Mouse (Mus musculus) embryonic fibroblast, embryonic 13.5 days (primary cell): ENCODE measurements around the gene Ppp1r1c. TPM values are rescaled to one million over a fixed set of nuclear protein-coding genes. Genes with fewer than 3 reads are reported as not detected.
A peak's percentile ranks its signal among the peaks of the same experiment; 100 is the strongest.

ENCODE experiments used
- H3K27ac ChIP-seq: 2 replicates; pipeline ENCODE4 v1.5.1; 2012; ENCODE audit warnings: low read length, control low read depth, inconsistent platforms; ENCODE audit not compliant: insufficient read depth
- H3K4me1 ChIP-seq: 2 replicates; pipeline ENCODE4 v1.6.1; 2011; ENCODE audit warnings: low read length; ENCODE audit not compliant: control insufficient read depth, insufficient read depth
- H3K4me3 ChIP-seq: 2 replicates; pipeline ENCODE4 v1.5.1; 2011; ENCODE audit warnings: mild to moderate bottlenecking, control low read depth, low read length; ENCODE audit not compliant: insufficient read depth
- CTCF ChIP-seq: IDR thresholded peaks from 2 replicates; pipeline ENCODE4 v1.5.1; 2011; ENCODE audit warnings: mild to moderate bottlenecking, control low read depth, low read length, moderate library complexity, borderline replicate concordance; ENCODE audit not compliant: insufficient read depth
- POLR2A ChIP-seq: IDR thresholded peaks from 2 replicates; pipeline ENCODE4 v1.6.1; 2011; ENCODE audit warnings: low read depth, mild to moderate bottlenecking, control low read depth, low read length, moderate library complexity
- polyA plus RNA-seq: library from polyadenylated mRNA; stranded (reverse); fragments of >200 nt; gene quantifications from 2 replicates; pipeline ENCODE4 v1.2.4, GENCODE M21; 2011; ENCODE audit warnings: low read depth; ENCODE audit not compliant: missing spikeins, insufficient read length

Ppp1r1c gene
- polyA plus RNA-seq, 1 experiment, result not detected

DNA sequence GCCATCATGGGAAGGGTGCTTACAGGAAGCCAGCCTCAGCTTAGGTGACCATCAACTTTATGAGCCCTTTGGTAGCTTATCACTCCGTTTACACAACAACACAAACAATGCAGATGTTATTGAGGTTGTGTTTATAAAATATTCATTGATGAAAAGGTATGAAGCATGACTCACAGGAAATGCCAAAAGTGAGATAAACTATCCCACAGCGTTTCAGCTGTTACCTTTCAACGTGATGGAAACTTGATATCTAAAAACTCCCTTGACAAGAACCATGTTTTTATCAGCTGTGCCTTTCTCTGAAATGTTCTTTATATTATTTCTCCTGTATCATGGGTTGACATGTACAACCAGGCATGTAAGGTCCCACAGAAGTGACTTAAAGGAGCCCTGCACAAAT is 16.7 kb upstream of the Ppp1r1c start:
- H3K4me1 ChIP-seq, result no peaks in the 10 kb centered on the region
- TF ChIP-seq POLR2A (no peak), CTCF (no peak)
- H3K27ac ChIP-seq, result no peak overlapping the region
- H3K4me3 ChIP-seq, result no peak overlapping the region

DNA sequence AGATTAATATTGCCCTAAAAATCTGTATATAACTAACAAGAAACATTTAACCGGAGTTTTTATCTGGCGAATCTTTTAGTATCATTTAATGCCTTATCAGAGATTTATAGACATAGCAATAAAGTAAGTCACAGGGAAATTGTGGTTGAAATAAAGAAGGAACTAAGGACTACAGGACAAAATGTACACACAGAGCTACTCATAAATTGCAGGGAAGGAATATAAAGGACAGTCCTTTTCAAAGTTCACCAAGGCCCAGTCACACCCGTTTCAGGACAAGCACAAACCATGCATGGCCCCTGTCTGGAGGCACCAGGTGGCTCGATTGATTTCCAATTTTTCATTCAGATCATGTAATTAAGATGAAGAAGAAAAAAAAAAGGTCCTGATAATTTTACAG is 12.4 kb upstream of the Ppp1r1c start:
- TF ChIP-seq CTCF (no peak), POLR2A (no peak)
- H3K27ac ChIP-seq, result no peak overlapping the region
- no peak overlapping the region for H3K4me3 ChIP-seq
- H3K4me1 ChIP-seq, result peaks cover 13% of the 10 kb centered on the region

DNA sequence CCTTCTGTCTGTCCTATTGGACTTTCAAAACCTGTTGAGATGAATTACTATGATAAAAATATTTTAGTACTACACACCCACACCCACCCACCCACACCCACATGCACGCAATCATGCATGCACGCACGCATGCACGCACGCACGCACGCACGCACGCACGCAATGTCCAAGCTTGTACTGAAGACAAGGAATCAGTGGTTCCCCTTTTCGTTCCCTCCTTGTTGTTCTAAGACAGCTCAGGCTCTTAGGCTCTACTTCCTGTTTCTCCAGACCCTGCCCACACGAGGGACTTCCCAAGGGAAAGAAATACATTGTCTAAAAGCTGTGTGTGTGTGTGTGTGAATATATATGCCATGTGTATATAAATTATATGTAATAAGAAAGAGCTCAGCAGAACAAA is 11.6 kb upstream of the Ppp1r1c start:
- peaks cover 13% of the 10 kb centered on the region for H3K4me1 ChIP-seq
- H3K27ac ChIP-seq, result no peak overlapping the region
- H3K4me3 ChIP-seq, result no peak overlapping the region
- TF ChIP-seq POLR2A, result no peak
- no peak for TF ChIP-seq CTCF

DNA sequence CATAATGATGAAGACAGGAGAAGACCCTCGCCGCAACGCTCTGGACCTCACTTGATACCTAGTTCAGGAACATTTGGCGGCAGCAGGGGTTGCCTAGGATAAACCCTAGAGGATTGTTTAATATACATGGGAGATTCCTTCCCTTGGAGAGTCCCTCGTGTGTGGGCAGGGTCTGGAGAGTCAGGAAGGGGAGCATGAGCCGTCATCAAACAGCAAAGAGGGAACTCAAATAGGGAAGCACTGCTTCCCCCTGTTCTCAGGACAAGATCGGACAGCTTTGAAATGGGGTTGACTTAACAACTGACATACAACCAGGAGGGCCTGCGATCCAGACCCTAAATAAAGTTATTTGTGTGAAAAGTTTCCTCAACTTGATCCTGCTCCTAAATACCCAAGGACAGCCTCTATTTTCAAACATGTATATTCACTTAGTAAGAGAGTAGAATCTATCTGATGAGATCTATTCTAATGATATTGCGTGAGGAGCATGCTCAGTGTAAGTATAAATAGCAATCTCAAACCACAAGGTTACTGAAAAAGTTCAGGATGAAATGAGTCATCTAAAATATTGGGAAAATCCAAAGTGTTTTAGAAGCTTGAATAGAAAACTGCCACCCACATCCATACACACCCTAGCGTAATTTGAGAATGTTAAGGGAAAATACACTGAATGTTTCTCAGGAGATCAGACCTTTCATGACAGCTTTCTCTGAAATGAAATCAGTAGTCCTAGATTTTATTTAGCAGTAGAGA is 10.9 kb upstream of the Ppp1r1c start:
- H3K27ac ChIP-seq, result peak overlapping the region; percentile 75
- H3K4me1 ChIP-seq, result peaks cover 13% of the 10 kb centered on the region
- no peak overlapping the region for H3K4me3 ChIP-seq
- no peak for TF ChIP-seq CTCF
- no peak for TF ChIP-seq POLR2A

DNA sequence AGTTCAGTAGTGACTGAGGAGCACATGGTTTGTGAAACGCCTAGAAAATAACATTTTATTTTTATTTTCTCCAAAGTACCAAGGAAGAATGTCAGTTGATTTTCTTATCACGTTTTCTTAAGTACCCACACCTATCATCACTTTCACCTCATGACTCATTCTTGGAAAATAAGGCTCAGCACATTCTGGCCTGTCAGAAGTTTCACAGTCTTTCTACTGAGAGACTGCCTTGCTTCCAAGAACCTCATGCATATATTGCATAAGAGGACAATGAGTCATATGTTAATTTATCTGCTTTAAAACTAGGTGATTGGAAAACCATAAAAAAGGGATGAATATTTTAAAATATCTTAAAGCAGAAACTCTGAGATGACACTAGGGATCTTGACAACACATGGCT is 9.4 kb upstream of the Ppp1r1c start:
- TF ChIP-seq POLR2A (no peak), CTCF (no peak)
- H3K27ac ChIP-seq, result peak overlapping the region; percentile 91
- H3K4me1 ChIP-seq, result peaks cover 13% of the 10 kb centered on the region
- no peak overlapping the region for H3K4me3 ChIP-seq

DNA sequence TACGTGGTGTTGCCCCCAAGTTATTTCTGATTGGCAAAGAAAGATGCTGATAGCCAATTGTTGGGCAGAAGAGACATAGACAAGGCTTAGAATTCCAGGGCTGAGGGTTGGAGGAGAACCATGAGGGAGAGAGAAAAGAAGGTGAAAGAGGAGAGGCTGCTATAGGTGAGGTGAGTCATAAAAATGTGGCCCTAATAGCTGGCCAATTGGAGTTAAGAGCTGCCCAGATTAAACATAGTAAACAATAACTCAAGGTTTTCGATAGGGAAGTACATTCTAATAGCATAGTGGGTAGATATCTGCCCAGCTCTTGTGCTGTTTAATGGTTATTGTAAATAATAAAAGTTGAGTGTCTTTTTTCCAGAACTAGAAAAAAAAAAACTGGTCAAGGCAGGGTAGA is 2.8 kb upstream of the Ppp1r1c start:
- TF ChIP-seq POLR2A (no peak), CTCF (no peak)
- Histone ChIP-seq H3K27ac (no peak overlapping the region), H3K4me1 (no peaks in the 10 kb centered on the region), H3K4me3 (no peak overlapping the region)

DNA sequence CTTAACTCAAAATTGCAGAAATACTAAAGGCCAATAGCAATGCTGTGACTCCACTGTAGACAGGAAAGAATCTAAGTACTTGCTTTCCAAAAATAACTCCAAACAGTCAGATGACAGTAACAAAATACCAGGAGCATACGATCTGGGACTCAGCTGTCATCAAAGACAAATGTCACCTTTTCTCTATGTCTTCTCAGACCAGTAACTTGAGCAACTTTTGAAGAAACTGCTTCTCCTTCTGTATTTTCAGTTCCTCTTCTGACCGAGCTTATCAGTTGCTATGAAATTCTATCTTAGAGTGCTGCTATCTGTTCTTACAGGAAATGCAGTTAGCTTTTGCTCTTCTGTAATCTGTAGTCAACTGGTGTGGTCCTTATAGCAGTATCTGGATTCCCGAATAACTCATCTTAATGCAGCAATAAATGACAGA is 6.1 kb downstream of the Ppp1r1c start:
- H3K27ac ChIP-seq, result no peak overlapping the region
- TF ChIP-seq CTCF (no peak), POLR2A (no peak)
- no peak overlapping the region for H3K4me3 ChIP-seq
- H3K4me1 ChIP-seq, result no peaks in the 10 kb centered on the region

DNA sequence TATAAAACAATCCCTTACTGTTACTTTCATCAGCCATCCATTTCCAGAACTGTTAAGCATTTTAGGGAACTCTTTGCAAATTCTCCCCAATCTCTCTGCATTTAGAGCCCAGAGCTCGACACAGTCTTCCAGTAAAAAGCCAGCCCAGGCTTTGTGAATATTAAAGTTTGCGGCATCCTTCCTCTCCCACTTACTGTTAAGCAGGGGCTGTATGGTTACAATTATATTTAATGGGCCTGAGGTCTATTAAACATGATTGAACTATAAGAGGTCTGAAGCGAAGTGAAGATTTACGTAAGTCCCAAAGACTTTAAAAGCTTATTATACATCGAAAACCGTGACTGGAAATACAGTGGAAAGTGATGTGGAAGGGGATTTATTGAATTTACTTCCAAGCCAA is 7.2 kb downstream of the Ppp1r1c start:
- H3K4me1 ChIP-seq, result no peaks in the 10 kb centered on the region
- no peak overlapping the region for H3K27ac ChIP-seq
- H3K4me3 ChIP-seq, result no peak overlapping the region
- TF ChIP-seq CTCF, result no peak
- no peak for TF ChIP-seq POLR2A

DNA sequence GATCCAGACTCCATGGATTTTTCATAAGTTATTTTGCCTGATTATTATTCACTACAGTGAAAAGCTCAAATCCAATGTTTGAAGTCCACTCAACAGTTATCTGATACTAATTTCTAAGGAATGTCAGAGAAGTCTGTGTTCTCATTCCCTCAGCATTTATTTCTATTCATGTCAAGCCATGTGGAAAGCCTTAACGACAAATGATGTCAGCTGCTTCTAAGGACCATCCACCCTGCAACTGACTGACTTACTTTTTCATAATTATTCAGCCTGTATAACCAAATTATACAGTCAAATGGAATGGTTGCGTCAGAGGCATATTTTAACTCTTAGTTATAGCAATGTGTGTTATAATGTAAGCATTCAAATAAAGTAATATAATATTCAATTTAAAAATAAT is 8.3 kb downstream of the Ppp1r1c start:
- Histone ChIP-seq H3K27ac (no peak overlapping the region), H3K4me1 (no peaks in the 10 kb centered on the region), H3K4me3 (no peak overlapping the region)
- TF ChIP-seq POLR2A (no peak), CTCF (no peak)

DNA sequence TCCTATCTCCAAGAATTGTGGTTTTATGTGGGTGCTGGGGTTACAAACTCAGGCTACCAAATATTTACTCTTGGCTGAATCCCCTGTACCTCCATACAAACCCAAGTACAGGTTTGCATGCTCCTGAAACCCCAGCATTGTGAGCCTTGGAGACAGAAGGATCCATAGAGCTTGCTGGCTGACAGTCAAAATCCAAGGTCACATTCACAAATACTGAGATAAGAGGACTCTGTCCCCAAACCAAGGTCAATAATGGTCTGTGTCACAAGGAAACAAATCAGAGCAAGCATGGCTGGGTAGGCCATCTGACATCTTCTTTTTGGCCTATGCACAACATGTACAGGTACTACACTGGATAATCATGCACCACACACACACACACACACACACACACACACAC is 10.3 kb downstream of the Ppp1r1c start:
- H3K27ac ChIP-seq, result no peak overlapping the region
- H3K4me3 ChIP-seq, result no peak overlapping the region
- TF ChIP-seq CTCF (no peak), POLR2A (no peak)
- no peaks in the 10 kb centered on the region for H3K4me1 ChIP-seq
